Mouse (Mus musculus) MEL (cell line): ENCODE results near the gene Synpo2. TPM values are rescaled to one million over a fixed set of nuclear protein-coding genes. Genes with fewer than 3 reads are reported as not detected.

Experiments used
- DNase-seq: peaks from one replicate; pipeline ENCODE4 v3.0.0; 2011; ENCODE audit warnings: low read depth, low spot score
- H3K27ac ChIP-seq: 2 replicates; pipeline ENCODE4 v1.5.1; 2012; ENCODE audit warnings: low read depth, mild to moderate bottlenecking, control low read depth, low read length, moderate library complexity; ENCODE audit not compliant: control insufficient read depth
- H3K27me3 ChIP-seq, 2 experiments: fragments of 150-350 bp in 1 of 2; sonication (generic) in 1 of 2; 2 replicates each; pipeline ENCODE4 v1.6.1; 2012; ENCODE audit warnings: low read length in 2 of 2, mild to moderate bottlenecking in 2 of 2, improper control_type of control experiment in 1 of 2, moderate library complexity in 1 of 2; ENCODE audit not compliant: insufficient read depth in 2 of 2, control insufficient read depth in 1 of 2
- H3K36me3 ChIP-seq, 2 experiments: 2 replicates each; pipeline ENCODE4 v1.6.1; 2012 to 2014; ENCODE audit warnings: low read length in 2 of 2, improper control_type of control experiment in 1 of 2, inconsistent platforms in 1 of 2, mild to moderate bottlenecking in 1 of 2; ENCODE audit not compliant: insufficient read depth in 2 of 2, control insufficient read depth in 1 of 2
- H3K4me1 ChIP-seq, 2 experiments: fragments of 150-350 bp in 1 of 2; sonication (generic) in 1 of 2; 2 replicates each; pipeline ENCODE4 v1.6.1; 2012; ENCODE audit warnings: low read length in 2 of 2, improper control_type of control experiment in 1 of 2, mild to moderate bottlenecking in 1 of 2; ENCODE audit not compliant: insufficient read depth in 2 of 2, control insufficient read depth in 1 of 2
- H3K4me3 ChIP-seq, 2 experiments: fragments of 150-350 bp in 1 of 2; sonication (generic) in 1 of 2; 2 replicates each; pipeline ENCODE4 v1.5.1; 2012; ENCODE audit warnings: low read depth in 2 of 2, low read length in 2 of 2, mild to moderate bottlenecking in 2 of 2, moderate library complexity in 2 of 2, control low read depth in 1 of 2, improper control_type of control experiment in 1 of 2; ENCODE audit not compliant: control insufficient read depth in 1 of 2, insufficient read depth in 1 of 2
- H3K79me2 ChIP-seq: 2 replicates; pipeline ENCODE4 v1.6.1; 2012; ENCODE audit warnings: mild to moderate bottlenecking, low read length, moderate library complexity; ENCODE audit not compliant: control insufficient read depth, poor library complexity, insufficient read depth
- H3K9ac ChIP-seq: 2 replicates; pipeline ENCODE4 v1.6.1; 2012; ENCODE audit warnings: low read depth, mild to moderate bottlenecking, control low read depth, low read length, moderate library complexity; ENCODE audit not compliant: control insufficient read depth, poor library complexity, severe bottlenecking
- H3K9me3 ChIP-seq: fragments of 150-350 bp; sonication (generic); replicated peaks from 2 replicates; pipeline ENCODE4 v1.6.1; 2012; ENCODE audit warnings: mild to moderate bottlenecking, low read length, improper control_type of control experiment, moderate library complexity; ENCODE audit not compliant: insufficient read depth
- CTCF ChIP-seq, 3 experiments: IDR thresholded peaks in 2 of 3; conservative IDR thresholded peaks in 1 of 3; 2 replicates each; pipeline ENCODE4 v1.5.1; 2011 to 2012; ENCODE audit warnings: low read length in 3 of 3, low read depth in 2 of 3, mild to moderate bottlenecking in 2 of 3, improper control_type of control experiment in 1 of 3, inconsistent platforms in 1 of 3, mixed read lengths in 1 of 3, moderate library complexity in 1 of 3; ENCODE audit not compliant: control insufficient read depth in 1 of 3, insufficient read depth in 1 of 3, poor library complexity in 1 of 3, severe bottlenecking in 1 of 3
- ELF1 ChIP-seq: IDR thresholded peaks from 2 replicates; pipeline ENCODE4 v1.6.1; 2014; ENCODE audit warnings: low read depth, mild to moderate bottlenecking, inconsistent platforms, low read length, improper control_type of control experiment, moderate library complexity
- EP300 ChIP-seq, 2 experiments: IDR thresholded peaks; 2 replicates each; pipeline ENCODE4 v1.6.1; 2011; ENCODE audit warnings: improper control_type of control experiment in 2 of 2, low read length in 2 of 2, low read depth in 1 of 2, mild to moderate bottlenecking in 1 of 2
- GATA1 ChIP-seq: IDR thresholded peaks from 2 replicates; pipeline ENCODE4 v1.6.1; 2011; ENCODE audit warnings: low read depth, low read length, improper control_type of control experiment
- MEF2A ChIP-seq: IDR thresholded peaks from 2 replicates; pipeline ENCODE4 v1.6.1; 2014; ENCODE audit warnings: low read depth, mild to moderate bottlenecking, inconsistent platforms, low read length, improper control_type of control experiment; ENCODE audit not compliant: poor library complexity, insufficient replicate concordance, severe bottlenecking; ENCODE audit errors: extremely low read depth
- MYC ChIP-seq: IDR thresholded peaks from 2 replicates; pipeline ENCODE4 v1.6.1; 2011; ENCODE audit warnings: low read depth, mild to moderate bottlenecking, low read length, improper control_type of control experiment, moderate library complexity
- RAD21 ChIP-seq: IDR thresholded peaks from 2 replicates; pipeline ENCODE4 v1.6.1; 2011; ENCODE audit warnings: mild to moderate bottlenecking, low read depth, low read length, improper control_type of control experiment
- USF2 ChIP-seq, 2 experiments: IDR thresholded peaks; 2 replicates each; pipeline ENCODE4 v1.6.1; 2011 to 2012; ENCODE audit warnings: improper control_type of control experiment in 2 of 2, low read length in 2 of 2, borderline replicate concordance in 1 of 2, inconsistent platforms in 1 of 2, low read depth in 1 of 2, mild to moderate bottlenecking in 1 of 2; ENCODE audit not compliant: insufficient read depth in 1 of 2
- ZC3H11A ChIP-seq: IDR thresholded peaks from 2 replicates; pipeline ENCODE4 v1.6.1; 2012; ENCODE audit warnings: low read depth, mild to moderate bottlenecking, inconsistent platforms, low read length, improper control_type of control experiment
- ZKSCAN1 ChIP-seq: IDR thresholded peaks from 2 replicates; pipeline ENCODE4 v1.6.1; 2012; ENCODE audit warnings: low read depth, mild to moderate bottlenecking, inconsistent platforms, low read length, improper control_type of control experiment, moderate library complexity
- ZNF384 ChIP-seq: IDR thresholded peaks from 2 replicates; pipeline ENCODE4 v1.6.1; 2012; ENCODE audit warnings: low read depth, mild to moderate bottlenecking, inconsistent platforms, low read length, improper control_type of control experiment
- polyA plus RNA-seq, 2 experiments: library from polyadenylated mRNA; stranded (reverse) in 1 of 2; unstranded in 1 of 2; fragments of >175 nt in 1 of 2; fragments of >200 nt in 1 of 2; gene quantifications; 2 replicates each; pipeline versions ENCODE4 v1.2.1 to v1.2.4; 2012; ENCODE audit warnings: low replicate concordance in 2 of 2, low read depth in 1 of 2; ENCODE audit not compliant: insufficient read length in 2 of 2, insufficient read depth in 1 of 2, missing spikeins in 1 of 2
- total RNA-seq: library from RNA; depleted of rRNA; stranded (reverse); fragments of 300-350 nt; gene quantifications from 2 replicates; pipeline ENCODE4 v1.2.3, GENCODE M21; 2012

The Synpo2 gene
- total and polyA plus RNA-seq, 3 experiments = 0.04 TPM; not detected in 2

DNA sequence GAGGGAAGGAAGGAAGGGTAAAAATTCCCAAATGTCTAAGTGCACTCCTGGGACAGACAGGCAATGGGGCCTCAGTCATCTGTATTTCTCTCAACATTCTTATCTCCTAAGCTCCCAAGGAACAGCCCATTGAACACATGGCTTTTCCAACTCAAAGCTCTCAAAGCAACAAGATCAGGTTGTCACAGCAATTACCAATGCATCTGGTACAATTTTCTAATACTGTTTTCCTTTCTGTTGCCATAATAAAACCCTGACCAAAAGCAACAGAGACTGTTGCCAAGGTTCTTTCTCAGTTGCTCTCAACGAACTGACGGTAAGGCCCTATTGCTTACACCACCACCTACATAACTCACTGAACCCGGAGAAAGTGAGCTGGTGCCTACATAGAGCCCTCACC lies 8.7 kb downstream of the Synpo2 start:
- Histone ChIP-seq H3K79me2 (no peaks in the 10 kb centered on the region), H3K4me3 (no peak overlapping the region), H3K36me3 (no peaks in the 10 kb centered on the region), H3K9ac (no peak overlapping the region), H3K9me3 (no peaks in the 10 kb centered on the region), H3K27me3 (no peaks in the 10 kb centered on the region), H3K27ac (no peak overlapping the region), H3K4me1 (no peaks in the 10 kb centered on the region)
- no peak for TF ChIP-seq ZC3H11A
- DNase-seq = no peak

DNA sequence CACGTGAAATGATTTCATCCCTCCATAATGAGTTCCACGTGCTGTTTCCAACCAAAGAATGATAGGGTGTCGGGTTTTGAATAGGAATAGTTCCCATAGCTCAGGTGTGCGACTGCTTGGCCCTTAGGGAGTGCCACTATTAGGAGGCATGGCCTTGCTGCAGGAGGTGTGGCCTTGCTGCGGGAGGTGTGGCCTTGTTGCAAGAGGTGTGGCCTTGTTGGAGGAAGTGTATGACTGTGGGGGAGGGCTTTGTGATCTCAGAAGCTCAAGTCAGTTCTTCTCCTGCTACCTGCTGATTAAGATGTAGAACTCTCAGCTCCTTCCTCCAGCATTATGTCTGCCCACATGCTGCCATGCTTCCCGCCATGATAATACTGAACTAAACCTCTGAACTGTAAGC lies 17.3 kb downstream of the Synpo2 start:
- no peak for TF ChIP-seq ZNF384
- no peaks in the 10 kb centered on the region; a peak in 1 of 4 replicates for H3K27me3 ChIP-seq

GRCm38 (mm10) chr3:123208891-123209290 lies 27.1 kb downstream of the Synpo2 start:
- no peak overlapping the region for H3K4me3 ChIP-seq
- DNase-seq = no peak
- H3K27me3 ChIP-seq = peaks cover 2 to 4% of the 10 kb centered on the region in 2 experiments; a peak in 3 of 4 replicates
- no peaks in the 10 kb centered on the region for H3K79me2 ChIP-seq
- no peak overlapping the region for H3K9ac ChIP-seq
- H3K36me3 ChIP-seq = no peaks in the 10 kb centered on the region
- H3K4me1 ChIP-seq = no peaks in the 10 kb centered on the region
- no peak overlapping the region for H3K27ac ChIP-seq
- no peaks in the 10 kb centered on the region for H3K9me3 ChIP-seq
- TF ChIP-seq CTCF (IDR thresholded peaks at IDR 0.05 in 2 of 3, conservative IDR thresholded peaks at IDR 0.05 in 1 of 3; ENCODE audit: control insufficient read depth in 1 of 3, insufficient read depth in 1 of 3, low read depth in 2 of 3, low read length in 3 of 3, poor library complexity in 1 of 3, severe bottlenecking in 1 of 3) = no peak
- no peak for TF ChIP-seq MEF2A
- TF ChIP-seq GATA1 = no peak
- no peak for TF ChIP-seq RAD21
- no peak for TF ChIP-seq USF2 (IDR thresholded peaks at IDR 0.05; ENCODE audit: borderline replicate concordance in 1 of 2, insufficient read depth in 1 of 2, low read depth in 1 of 2, low read length in 2 of 2)
- TF ChIP-seq MYC = no peak
- no peak for TF ChIP-seq EP300 (IDR thresholded peaks at IDR 0.05; ENCODE audit: low read depth in 1 of 2, low read length in 2 of 2)
- TF ChIP-seq ZNF384 = no peak
- TF ChIP-seq ELF1 = no peak
- TF ChIP-seq ZKSCAN1 = no peak

More for the DNA sequence above, 17.3 kb downstream of the Synpo2 start:
- H3K36me3 ChIP-seq = no peaks in the 10 kb centered on the region
- peak; percentile 66 for DNase-seq
- no peak overlapping the region for H3K9ac ChIP-seq
- no peak overlapping the region for H3K4me3 ChIP-seq
- no peak overlapping the region for H3K27ac ChIP-seq
- no peaks in the 10 kb centered on the region for H3K4me1 ChIP-seq
- H3K9me3 ChIP-seq = no peaks in the 10 kb centered on the region
- no peaks in the 10 kb centered on the region for H3K79me2 ChIP-seq
